Mouse (Mus musculus) ES-E14 (cell line): Measurements from ENCODE around the gene Ntf3.

Source experiments
- CHD2 ChIP-seq: IDR thresholded peaks from 2 replicates; pipeline ENCODE4 v1.6.1; 2014; ENCODE audit warnings: mild to moderate bottlenecking, low read depth, low read length, inconsistent platforms
- HCFC1 ChIP-seq: IDR thresholded peaks from 2 replicates; pipeline ENCODE4 v1.6.1; 2012; ENCODE audit warnings: low read length, inconsistent platforms, borderline replicate concordance; ENCODE audit not compliant: insufficient read depth
- MAFK ChIP-seq: IDR thresholded peaks from 2 replicates; pipeline ENCODE4 v1.6.1; 2014; ENCODE audit warnings: mild to moderate bottlenecking, low read depth, low read length, inconsistent platforms; ENCODE audit not compliant: insufficient read depth
- ZNF384 ChIP-seq: IDR thresholded peaks from 2 replicates; pipeline ENCODE4 v1.6.1; 2012; ENCODE audit warnings: low read depth, low read length, inconsistent platforms

- TF ChIP-seq HCFC1 (no peak), CHD2 (no peak), ZNF384 (no peak), MAFK (no peak)
Measured at GRCm38 (mm10) chr6:126167208-126167590, 489 bp upstream of the Ntf3 start.
